Mouse (Mus musculus) neural tube, embryonic 10.5 days (tissue): Measurements from ENCODE around the gene Emc7.

Experiments
- DNase-seq: peaks from one replicate; pipeline ENCODE4 v3.0.0-alpha.2; 2017; ENCODE audit warnings: low spot score; ENCODE audit errors: extremely low spot score

The Emc7 gene

DNA sequence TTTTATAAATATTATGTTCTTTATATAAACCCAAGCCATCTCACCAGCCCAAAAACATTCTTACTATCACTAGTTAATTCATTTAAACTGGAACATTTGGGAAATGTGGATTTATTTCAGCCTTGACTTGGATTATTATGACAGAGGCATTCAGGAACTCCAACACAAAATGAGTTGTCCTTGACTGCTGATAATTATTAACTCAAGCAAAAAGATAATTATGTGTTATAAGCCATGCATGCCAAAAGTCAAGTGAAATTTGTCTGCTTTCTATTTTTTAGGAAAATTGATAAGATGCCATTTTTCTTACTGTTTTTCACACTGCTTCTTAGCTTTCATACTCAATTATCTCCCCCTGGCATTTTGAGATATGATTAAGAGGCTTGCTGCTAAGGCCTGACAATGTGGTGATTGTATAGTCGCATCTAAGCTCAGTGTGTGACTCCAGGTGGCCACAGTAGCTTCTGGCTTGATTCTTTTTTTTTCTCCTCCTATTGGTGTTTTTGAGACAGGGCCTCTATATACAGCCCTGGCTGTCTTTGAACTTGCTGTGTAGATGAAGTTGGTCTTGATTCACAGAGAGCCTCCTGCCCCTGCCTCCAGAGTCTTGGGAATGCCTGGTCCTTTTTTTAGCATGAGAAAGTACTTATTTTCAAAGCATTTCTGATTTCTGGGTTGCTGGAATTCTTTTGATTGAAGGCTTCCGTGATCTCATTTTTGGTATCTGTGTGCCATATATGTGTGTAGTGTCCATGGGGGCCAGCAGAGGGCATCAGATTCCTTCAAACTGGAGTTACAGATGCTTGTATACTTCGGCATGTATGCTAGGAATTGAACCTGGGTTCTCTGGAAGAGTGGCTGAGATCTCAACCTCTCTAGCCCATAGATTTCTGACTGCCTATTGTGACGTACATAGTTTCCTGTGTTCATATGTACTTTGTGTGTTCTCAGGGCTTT, 66.0 kb downstream of the Emc7 start:
- DNase-seq = no peak
